Mouse (Mus musculus) lung, postnatal 25 days (tissue): ENCODE measurements around the gene Afg1l.

Experiments used
- DNase-seq: peaks from one replicate; pipeline ENCODE4 v3.0.0; 2022; ENCODE audit warnings: low spot score

Afg1l gene

GRCm38 (mm10) chr10:42477550-42478340 lies 620 bp downstream of the Afg1l start:
- no peak for DNase-seq

DNA sequence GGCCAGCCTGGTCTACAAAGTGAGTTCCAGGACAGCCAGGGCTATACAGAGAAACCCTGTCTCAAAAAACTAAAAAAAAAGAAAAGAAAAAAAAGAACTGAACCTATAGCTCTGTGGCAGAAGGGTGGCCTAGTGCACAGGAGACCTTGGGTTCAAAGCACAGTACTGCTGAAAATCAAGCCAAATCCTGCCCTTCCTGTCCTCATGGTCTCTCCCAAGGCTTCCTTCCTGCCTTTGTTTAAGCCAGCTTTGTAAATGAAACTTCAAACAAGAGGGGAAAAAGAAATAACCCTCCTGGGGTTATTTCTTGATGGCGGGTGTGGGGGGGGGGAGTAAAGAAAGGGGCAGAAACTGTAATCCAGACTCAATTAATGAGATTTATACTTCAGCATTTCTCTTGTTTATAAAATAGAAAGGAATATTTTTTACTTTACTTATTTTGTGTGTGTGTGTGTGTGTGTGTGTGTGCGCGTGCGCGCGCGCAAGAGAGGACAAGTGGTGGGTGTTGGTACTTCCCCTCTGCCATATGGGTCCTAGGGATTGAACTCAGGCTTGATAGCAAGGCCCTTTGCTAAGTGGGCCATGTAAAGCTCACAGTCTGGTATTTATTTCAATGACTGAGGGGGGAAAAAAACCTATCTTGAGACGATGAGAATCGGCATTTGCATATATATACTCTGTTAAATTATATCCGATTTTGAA lies 1.4 kb downstream of the Afg1l start:
- peak; percentile 46 for DNase-seq

DNA sequence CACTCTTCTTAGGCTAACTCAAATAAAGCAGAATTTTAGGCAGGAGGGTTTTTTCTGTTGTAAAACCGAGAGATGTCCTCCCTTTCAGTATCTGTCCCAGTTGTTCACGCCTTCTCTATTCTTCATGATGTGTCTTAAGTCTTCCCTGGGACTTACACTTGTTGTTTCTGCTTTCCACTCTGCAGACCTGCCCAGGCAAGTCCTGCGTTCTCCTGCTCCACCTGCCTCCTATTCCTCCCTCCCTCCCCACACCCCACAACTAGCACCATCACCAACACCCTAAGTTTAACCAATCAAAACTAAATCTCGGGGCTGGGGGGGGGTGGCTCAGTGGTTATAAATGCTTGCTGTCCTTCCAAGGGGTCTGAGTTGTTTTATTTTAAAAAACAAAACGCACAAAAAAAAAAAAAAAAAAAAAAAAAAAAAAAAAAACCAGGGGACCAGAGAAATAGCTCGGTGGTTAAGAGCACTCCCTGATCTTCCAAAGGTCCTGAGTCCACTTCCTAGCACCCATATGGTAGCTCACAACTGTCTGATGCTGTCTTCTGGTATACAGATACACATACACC lies 3.3 kb downstream of the Afg1l start:
- DNase-seq: no peak

DNA sequence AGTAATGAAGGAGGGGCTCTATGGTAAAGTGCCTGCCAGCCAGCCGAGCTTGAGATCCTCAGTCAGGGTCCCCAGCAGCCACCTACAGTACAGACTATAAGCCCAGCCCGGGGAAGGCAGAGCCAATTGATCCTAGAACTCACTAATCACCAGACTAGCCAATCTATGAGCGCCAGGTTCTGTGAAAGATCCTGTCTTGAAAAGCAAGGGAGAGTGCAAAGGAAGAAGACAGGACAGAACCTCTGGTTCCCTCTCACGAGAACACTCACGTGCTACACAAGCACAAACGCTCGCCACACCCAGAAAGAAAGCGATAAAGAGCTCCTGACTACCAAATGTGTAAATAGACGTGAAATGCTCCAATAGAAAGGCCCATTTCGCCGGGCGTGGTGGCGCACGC lies 13.6 kb downstream of the Afg1l start:
- no peak for DNase-seq

GRCm38 (mm10) chr10:42464224-42464623 lies 14.1 kb downstream of the Afg1l start:
- DNase-seq: peak; percentile 72

- DNase-seq: peak; percentile 88
Observed at GRCm38 (mm10) chr10:42457557-42458191, 20.7 kb downstream of the Afg1l start.

GRCm38 (mm10) chr10:42455981-42456380 lies 22.4 kb downstream of the Afg1l start:
- no peak for DNase-seq

- DNase-seq: no peak
Observed at GRCm38 (mm10) chr10:42454690-42455089, 23.7 kb downstream of the Afg1l start.

GRCm38 (mm10) chr10:42454266-42454665 lies 24.1 kb downstream of the Afg1l start:
- DNase-seq: no peak

- DNase-seq: no peak
Observed at GRCm38 (mm10) chr10:42449672-42450071, 28.7 kb downstream of the Afg1l start.

- no peak for DNase-seq
Observed at GRCm38 (mm10) chr10:42448371-42448770, 30.0 kb downstream of the Afg1l start.

DNA sequence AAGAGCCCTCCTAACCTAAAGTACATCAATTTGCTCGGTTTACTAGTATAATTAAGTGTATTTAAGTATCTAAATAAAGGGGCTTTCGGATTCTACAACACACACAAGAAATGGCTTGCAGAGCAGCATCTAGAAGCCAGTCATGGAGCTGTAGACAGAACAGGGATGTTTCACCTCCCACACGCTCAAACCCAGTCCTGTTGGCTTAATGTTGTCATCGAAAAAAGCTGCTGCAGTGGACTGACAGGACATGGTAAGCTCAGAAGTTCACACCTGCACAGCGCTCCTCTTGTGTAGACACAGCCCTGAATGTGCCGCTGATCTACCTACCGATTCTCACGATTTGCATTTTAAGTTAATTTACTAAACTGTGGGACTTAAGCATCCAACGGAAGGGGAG lies 32.2 kb downstream of the Afg1l start:
- no peak for DNase-seq

DNA sequence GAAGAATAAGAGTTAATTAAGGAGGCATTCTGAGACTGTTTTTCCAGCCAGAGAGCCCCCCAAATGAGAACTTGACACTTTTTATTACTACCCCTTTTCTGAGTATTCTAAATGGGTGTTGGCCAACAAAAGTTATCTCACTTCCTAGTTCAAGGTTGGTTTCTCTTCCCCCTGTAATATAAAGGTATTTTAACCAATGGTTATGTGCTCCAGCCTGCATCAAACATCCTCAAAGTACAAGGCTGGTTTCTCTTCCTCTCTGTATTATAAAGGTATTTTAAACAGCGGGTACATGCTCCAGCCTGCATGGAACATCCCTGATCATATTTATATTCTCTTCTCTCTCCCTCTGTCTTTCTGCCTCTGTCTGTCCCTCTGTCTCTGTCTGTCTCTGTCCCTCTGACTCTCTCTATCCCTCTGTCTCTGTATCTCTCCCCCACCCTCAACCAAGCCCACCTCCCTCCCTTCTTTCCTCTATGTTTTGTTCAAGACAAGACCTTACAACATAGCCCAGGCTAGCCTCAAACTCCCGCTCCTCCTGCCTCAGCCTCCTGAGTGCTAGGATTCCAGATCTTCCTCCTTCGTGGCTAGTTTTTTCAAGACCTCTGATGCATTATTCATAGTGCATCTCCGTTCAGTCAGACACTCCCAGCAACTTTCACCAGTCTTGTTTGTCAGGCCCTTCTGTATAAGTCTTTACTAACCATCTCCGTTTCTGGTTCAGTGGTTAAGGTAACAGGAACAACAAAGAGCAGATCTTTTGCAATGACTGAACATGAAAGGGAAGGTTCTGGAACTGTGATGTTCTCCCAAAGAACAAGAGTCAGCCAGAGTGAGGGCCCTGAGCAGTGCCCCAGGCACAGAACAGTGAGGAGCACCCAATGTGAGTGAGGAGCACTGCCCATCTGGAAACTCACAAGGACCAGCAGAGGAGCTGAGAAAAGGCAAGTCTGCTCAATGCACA lies 41.2 kb downstream of the Afg1l start:
- DNase-seq: no peak

DNA sequence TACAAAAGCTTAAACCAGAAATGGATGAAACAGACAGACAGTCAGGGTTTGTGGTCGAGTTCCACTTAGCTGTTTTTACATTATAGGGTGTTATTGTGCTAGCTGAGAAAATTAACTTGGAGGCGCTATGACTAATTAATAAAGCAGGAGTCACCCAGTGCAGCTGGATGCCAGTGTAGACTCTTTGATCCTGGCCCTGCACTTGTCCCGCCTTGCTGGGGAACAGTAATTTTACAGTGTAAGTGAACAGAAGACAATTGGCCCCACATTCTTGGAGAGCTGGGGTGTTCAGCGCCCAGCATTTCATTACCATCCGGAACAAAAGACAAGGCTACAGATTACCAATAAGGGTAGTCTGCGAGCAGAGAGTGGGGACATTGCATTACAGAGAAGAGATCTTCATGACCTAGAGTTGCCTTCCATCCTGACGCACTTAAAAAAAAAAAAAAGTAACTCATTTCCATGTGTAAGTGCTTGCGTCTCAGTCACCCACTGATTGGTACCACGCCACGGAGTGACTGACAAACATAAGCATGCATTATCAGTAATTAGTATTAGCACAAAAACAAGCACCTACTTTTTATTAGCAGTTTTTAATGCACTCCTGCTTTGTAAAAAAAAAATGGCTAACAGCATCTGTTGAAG lies 60.7 kb downstream of the Afg1l start:
- DNase-seq: no peak

- no peak for DNase-seq
Observed at GRCm38 (mm10) chr10:42415821-42416470, 62.4 kb downstream of the Afg1l start.

DNA sequence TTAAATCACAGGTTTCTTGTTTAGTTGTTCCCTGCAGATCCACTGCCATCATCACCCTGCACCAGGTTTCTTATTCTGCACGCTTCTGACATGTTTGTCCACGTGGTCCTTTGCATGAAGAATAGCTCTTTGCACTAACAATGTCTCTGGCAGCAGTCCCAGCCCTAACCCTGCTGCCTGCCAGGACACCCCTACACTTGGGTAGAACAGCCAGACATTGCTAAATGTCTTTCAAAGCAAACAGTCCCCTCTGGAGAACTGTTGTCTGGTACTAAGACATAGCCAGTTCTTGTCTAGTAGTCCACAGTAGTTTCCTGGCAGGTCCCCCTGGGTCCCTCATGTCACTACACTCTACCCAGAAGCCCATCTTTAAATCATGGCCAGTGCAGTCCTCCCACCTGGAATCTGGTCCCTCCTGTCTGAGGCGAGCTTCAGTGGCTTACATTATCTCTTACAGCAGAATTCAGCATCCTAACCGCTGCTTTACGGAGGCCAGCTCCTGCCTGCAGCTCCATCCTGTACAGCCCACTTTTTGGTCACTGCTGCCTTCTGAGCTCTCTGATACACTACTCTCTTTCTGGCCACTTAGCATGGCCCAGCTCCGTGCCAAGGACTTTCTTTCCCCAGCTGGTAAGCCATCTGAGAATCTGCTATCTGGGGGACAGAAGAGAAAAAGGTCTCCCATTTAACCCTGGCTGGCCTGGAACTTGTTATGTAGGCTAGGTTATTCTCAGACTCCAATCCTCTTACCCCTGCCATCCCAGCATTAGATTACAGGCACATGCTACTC lies 67.4 kb downstream of the Afg1l start:
- DNase-seq: peak; percentile 49

GRCm38 (mm10) chr10:42390436-42390835 lies 87.9 kb downstream of the Afg1l start:
- DNase-seq: no peak

DNA sequence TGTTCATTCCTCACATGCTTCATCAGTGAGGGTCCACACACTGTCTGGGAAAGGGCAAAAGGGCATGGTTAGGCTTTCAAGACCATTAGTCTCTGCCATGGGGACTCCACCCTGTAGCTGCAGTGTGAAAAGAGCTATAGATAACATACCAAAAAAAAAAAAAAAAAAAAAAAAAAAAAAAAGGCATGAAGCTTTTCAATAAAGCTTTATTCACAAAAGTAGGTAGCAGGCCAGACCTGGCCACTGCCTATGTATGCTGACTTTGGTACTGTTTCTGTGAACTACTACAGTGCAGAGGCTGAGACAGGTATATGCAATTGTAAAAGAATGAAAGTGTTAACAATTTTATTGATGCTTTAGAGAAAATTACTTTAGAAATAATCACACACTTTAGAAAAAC lies 90.2 kb downstream of the Afg1l start:
- DNase-seq: no peak

GRCm38 (mm10) chr10:42384946-42385644 lies 93.3 kb downstream of the Afg1l start:
- no peak for DNase-seq
